Mouse (Mus musculus) C2C12 (cell line): ENCODE measurements around the gene Ccnl1. TPM values are rescaled to one million over a fixed set of nuclear protein-coding genes. Genes with fewer than 3 reads are reported as not detected.

Source experiments
- H3K27me3 ChIP-seq: one replicate; pipeline ENCODE4 v1.6.1; 2011; ENCODE audit not compliant: control insufficient read depth, insufficient read depth, insufficient read length
- H3K36me3 ChIP-seq: one replicate; pipeline ENCODE4 v1.6.1; 2011; ENCODE audit not compliant: control insufficient read depth, insufficient read depth
- H3K4me3 ChIP-seq: one replicate; pipeline ENCODE4 v1.5.1; 2011; ENCODE audit warnings: mild to moderate bottlenecking, control low read depth; ENCODE audit not compliant: poor library complexity, insufficient read depth, severe bottlenecking
- H3K79me2 ChIP-seq: one replicate; pipeline ENCODE4 v1.6.1; 2011; ENCODE audit not compliant: control insufficient read depth, insufficient read depth
- H3K79me3 ChIP-seq: one replicate; pipeline ENCODE4 v1.6.1; 2011; ENCODE audit warnings: low read depth, control low read depth
- H3ac ChIP-seq: one replicate; pipeline ENCODE3; 2011; ENCODE audit warnings: low read depth; ENCODE audit not compliant: control insufficient read depth, insufficient read length
- CEBPB ChIP-seq: IDR thresholded peaks from one replicate; pipeline ENCODE4 v1.6.1; 2011; ENCODE audit warnings: low read depth, mild to moderate bottlenecking, control low read depth, moderate library complexity
- CTCF ChIP-seq: IDR thresholded peaks from one replicate; pipeline ENCODE4 v1.5.1; 2011; ENCODE audit not compliant: control insufficient read depth, insufficient read depth, insufficient read length
- FOSL1 ChIP-seq: IDR thresholded peaks from one replicate; pipeline ENCODE4 v1.8.0; 2011; ENCODE audit warnings: mild to moderate bottlenecking, low read length; ENCODE audit not compliant: poor library complexity, insufficient read depth, severe bottlenecking
- MAX ChIP-seq: IDR thresholded peaks from one replicate; pipeline ENCODE4 v1.6.1; 2011; ENCODE audit warnings: mild to moderate bottlenecking, control low read depth
- MYOD1 ChIP-seq: IDR thresholded peaks from one replicate; pipeline ENCODE4 v1.6.1; 2011; ENCODE audit warnings: low read depth; ENCODE audit not compliant: control insufficient read depth, insufficient read length
- MYOG ChIP-seq: IDR thresholded peaks from one replicate; pipeline ENCODE4 v1.6.1; 2011; ENCODE audit not compliant: control insufficient read depth, insufficient read length; ENCODE audit errors: extremely low read depth
- USF1 ChIP-seq: IDR thresholded peaks from one replicate; pipeline ENCODE4 v1.6.1; 2011; ENCODE audit warnings: low read depth, mild to moderate bottlenecking, control low read depth, moderate library complexity
- polyA plus RNA-seq: library from polyadenylated mRNA; unstranded; fragments of >200 nt; fragmentation: generic; extraction: Trizol; gene quantifications from one replicate; pipeline ENCODE4 v1.2.1, GENCODE M21; 2012; ENCODE audit warnings: missing spikeins

The Ccnl1 gene
- polyA plus RNA-seq, 1 experiment: 12.5 TPM

DNA sequence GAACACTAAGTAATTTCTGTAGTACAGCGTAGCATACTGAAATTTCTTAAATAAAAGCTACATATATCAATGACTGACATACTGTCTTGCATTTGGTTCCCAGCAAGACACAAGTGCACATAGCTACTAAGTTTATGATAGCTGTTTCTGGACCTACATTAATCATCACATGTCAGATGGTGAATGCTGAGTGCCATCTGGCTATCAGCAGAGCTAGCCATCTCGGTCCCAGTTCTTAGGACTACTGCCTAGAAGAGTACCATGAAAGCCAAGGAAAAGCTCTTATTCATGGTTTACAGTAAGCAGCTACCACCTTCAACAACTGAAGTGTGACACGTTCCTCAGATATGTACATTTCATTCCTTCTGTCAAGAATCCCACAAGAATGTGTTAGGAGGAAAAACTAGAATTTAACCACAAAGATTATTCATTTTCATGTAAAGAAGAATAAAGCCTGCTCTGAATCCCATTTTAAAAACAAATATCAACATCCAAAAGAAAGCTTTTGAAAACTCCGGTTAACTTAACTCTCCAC lies 7.2 kb downstream of the Ccnl1 start:
- TF ChIP-seq MYOD1 (no peak), CEBPB (no peak), CTCF (no peak), MAX (no peak), MYOG (no peak), FOSL1 (no peak), USF1 (no peak)
- no peak overlapping the region for H3ac ChIP-seq
- H3K79me2 ChIP-seq: peaks cover 76% of the 10 kb centered on the region
- H3K27me3 ChIP-seq: no peaks in the 10 kb centered on the region
- H3K4me3 ChIP-seq: no peak overlapping the region
- peaks cover 100% of the 10 kb centered on the region for H3K36me3 ChIP-seq
- H3K79me3 ChIP-seq: peaks cover 68% of the 10 kb centered on the region

DNA sequence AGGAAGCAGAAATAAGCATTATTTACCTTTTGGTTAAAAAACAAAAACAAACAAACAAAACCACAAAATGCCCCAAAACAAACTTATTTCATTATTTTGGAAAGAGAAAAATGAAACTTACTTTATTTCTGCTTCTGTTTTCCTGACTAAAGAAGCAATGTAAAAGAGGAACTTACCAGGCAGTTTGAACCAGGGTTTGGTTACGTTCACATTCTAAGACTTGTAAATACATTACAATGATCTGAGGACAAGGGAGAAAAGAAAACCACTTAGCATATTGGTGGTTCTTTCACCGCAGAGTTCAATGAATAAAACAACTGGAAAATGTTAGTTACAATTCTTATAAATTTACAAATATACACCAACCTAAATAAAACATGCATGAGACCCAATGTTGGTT lies 7.7 kb downstream of the Ccnl1 start:
- no peak overlapping the region for H3ac ChIP-seq
- H3K79me3 ChIP-seq: peaks cover 62% of the 10 kb centered on the region
- H3K79me2 ChIP-seq: peaks cover 70% of the 10 kb centered on the region
- no peaks in the 10 kb centered on the region for H3K27me3 ChIP-seq
- H3K4me3 ChIP-seq: no peak overlapping the region
- H3K36me3 ChIP-seq: peaks cover 100% of the 10 kb centered on the region
- TF ChIP-seq CTCF (no peak), FOSL1 (no peak), USF1 (no peak), MYOD1 (no peak), CEBPB (no peak), MYOG (no peak), MAX (no peak)

DNA sequence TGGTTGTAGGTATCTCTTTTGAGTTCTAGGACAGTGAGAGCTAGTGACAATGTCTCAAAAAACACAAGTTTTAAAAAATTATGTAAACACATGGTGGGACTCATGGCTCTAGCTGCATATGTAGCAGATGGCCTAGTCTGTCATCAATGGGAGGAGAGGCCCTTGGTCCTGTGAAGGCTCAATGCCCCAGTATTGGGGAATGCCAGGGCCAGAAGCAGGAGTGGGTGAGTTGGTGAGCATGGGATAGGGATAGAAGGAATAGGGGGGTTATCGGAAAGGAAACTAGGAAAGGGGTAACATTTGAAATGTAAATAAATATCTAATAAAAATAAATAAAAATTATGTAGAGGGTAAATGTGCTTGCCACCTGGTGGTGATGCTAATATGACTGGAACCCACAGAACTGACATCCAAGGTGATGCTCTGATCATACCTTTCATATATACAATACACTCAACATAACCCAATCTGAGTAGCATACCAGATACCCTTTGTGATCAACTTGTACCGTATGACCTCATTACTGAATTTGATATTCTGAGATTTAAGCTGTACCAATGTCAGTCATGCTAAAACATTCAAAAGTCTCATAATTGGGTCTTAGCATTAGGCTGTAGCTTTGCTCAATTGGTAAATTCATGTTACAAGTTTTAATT lies 12.6 kb downstream of the Ccnl1 start:
- H3K4me3 ChIP-seq: no peak overlapping the region
- TF ChIP-seq MYOD1 (no peak), MYOG (no peak), CTCF (no peak), FOSL1 (no peak), USF1 (no peak), MAX (no peak), CEBPB (no peak)
- H3K79me2 ChIP-seq: peaks cover 21% of the 10 kb centered on the region
- peaks cover 13% of the 10 kb centered on the region for H3K79me3 ChIP-seq
- no peaks in the 10 kb centered on the region for H3K27me3 ChIP-seq
- H3K36me3 ChIP-seq: peaks cover 64% of the 10 kb centered on the region
- no peak overlapping the region for H3ac ChIP-seq

DNA sequence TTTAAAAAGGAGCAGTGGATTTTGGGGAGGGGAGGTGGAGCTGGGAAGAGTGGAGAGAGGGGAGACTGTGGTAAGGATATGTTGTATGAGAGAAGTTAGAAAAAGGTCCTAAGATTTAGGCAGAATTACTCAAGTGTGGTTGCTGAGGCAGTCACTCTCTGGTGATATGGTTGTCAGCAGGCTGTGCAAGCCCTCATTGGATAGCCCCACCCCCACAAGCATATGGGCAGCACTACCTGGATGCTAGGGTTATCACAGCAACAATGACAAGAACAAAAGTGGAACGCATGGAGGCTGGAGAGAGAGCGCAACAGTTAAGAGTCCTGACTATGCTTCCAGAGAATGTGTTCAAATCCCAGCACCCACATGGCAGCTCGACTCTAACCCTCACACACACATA lies 13.3 kb downstream of the Ccnl1 start:
- Histone ChIP-seq H3ac (no peak overlapping the region), H3K27me3 (no peaks in the 10 kb centered on the region), H3K36me3 (peaks cover 57% of the 10 kb centered on the region), H3K79me2 (peaks cover 14% of the 10 kb centered on the region), H3K79me3 (peaks cover 7% of the 10 kb centered on the region), H3K4me3 (no peak overlapping the region)
- no peak for TF ChIP-seq MYOG
- no peak for TF ChIP-seq USF1
- no peak for TF ChIP-seq FOSL1
- TF ChIP-seq CEBPB: no peak
- no peak for TF ChIP-seq CTCF
- TF ChIP-seq MYOD1: no peak
- no peak for TF ChIP-seq MAX

DNA sequence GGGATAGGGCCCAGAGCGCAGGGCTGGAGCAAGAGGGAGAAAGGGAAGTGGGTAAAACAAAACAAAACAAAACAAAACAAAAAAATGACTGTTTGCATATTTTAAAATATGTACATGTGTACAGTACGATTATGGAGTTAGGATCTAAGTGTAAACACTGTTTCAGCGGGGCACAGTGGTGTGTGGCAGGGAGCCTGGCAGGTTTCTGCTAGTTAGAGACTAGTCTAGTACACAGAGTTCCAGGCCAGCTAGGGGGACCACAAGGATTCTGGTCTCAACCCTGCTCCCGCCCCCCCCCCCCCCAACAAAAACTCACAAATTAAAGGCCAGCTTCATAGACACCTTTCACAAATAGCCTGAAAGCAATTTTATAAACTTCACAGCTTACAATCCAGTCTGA lies 14.6 kb downstream of the Ccnl1 start:
- Histone ChIP-seq H3K27me3 (no peaks in the 10 kb centered on the region), H3K4me3 (no peak overlapping the region), H3K79me2 (peaks cover 6% of the 10 kb centered on the region), H3ac (no peak overlapping the region), H3K79me3 (peaks cover 3% of the 10 kb centered on the region), H3K36me3 (peaks cover 45% of the 10 kb centered on the region)
- no peak for TF ChIP-seq CTCF
- TF ChIP-seq FOSL1: no peak
- TF ChIP-seq USF1: no peak
- no peak for TF ChIP-seq MYOG
- TF ChIP-seq MAX: no peak
- no peak for TF ChIP-seq MYOD1

DNA sequence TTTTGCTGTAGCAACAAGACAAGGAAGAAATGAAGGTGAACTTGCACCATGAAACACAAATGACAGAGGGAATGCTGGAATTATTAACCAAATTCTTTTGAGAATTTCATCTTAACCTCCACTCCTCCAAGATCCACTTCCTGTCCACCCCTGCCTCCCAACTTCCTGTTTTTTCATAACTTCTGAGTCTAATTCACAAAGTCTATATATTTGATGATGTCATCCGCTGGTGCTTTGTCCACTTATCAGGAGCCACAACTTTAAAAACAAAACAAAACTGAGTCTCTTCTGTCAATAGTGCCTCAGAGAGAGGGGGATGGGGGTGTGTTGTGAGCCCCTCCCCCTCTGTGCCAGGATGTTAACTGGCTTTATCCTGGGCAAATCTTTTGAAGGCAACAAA lies 17.0 kb downstream of the Ccnl1 start:
- no peaks in the 10 kb centered on the region for H3K79me2 ChIP-seq
- no peaks in the 10 kb centered on the region for H3K27me3 ChIP-seq
- TF ChIP-seq CEBPB: no peak
- TF ChIP-seq MYOG: no peak
- no peak for TF ChIP-seq CTCF
- no peak for TF ChIP-seq MYOD1
- TF ChIP-seq USF1: no peak
- TF ChIP-seq FOSL1: no peak

More for the DNA sequence above, 17.0 kb downstream of the Ccnl1 start:
- no peaks in the 10 kb centered on the region for H3K79me3 ChIP-seq
- H3K36me3 ChIP-seq: peaks cover 21% of the 10 kb centered on the region
- no peak overlapping the region for H3K4me3 ChIP-seq
- H3ac ChIP-seq: no peak overlapping the region
